Mouse (Mus musculus) thymus, postnatal 36 days (tissue): ENCODE results near the gene Cbx7.

Source experiments
- DNase-seq, 2 experiments: peaks; one replicate each; pipeline ENCODE4 v3.0.0; 2022; ENCODE audit warnings: mixed read lengths in 2 of 2

Cbx7 gene

DNA sequence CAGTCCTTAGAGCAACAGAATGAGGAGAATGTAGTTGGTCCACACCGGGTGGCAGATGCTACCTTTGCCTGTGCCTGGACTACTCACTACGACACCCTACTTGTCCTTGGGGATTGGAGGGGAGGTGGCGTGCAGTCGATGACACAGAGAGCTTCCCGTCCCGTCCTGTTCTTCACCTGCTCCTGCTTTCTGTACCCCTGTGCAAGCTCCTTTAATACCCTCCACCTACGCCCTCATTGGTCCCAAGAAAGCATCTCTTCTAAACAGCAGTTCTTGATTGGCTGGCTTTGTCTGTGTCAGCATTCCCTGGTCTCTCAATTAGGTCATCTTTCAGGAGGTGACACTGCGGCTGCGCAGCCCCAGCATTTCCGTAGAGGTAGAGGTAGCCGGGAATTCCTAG lies at the start of gene Cbx7:
Gene Cbx7, minus strand, starts transcription at position 180 of the 400 bp plus-strand sequence.
- no peak for DNase-seq

- DNase-seq, result peak; percentile 48 to 55
Observed at GRCm38 (mm10) chr15:80020516-80020915, 49.6 kb upstream of the Cbx7 start.

DNA sequence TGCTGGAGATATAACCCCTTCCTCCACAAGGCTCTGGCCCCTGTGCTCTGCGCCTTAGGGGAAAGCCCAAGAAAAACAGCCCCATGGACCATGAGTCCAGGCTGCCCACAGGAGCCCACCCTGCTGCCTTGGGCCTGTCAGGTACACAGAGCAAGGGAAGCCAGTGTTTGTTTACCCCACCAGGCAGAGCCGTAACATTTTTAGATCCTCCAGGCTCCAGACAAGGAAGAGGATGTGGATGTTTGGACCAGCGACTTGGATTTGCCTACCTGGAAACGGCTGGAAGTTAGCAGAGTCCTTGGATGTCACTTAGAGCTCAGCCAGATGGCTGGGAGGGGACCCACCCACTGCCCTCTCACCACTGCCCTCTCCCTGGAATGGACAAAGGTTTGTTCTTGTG lies 48.7 kb upstream of the Cbx7 start:
- no peak for DNase-seq

DNA sequence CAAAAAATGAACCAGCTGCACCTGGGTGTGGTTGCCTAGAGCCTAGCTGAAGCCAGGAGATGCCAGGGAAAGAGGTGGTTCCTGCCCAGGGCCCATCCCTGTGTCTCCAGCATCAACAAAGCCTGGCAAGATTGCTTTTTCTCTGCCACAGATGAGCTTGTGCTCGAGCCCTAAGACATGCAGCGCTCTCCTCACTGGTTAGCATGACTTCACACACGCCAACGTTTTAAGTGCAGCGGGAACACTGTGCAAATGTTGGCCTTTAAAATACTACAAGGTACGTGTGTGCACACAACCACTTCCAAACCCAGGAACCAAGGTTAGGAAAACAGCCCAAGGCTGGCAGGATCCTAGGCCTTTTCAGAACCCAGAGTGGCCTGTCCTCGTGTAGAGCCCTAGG lies 48.3 kb upstream of the Cbx7 start:
- DNase-seq, result no peak

GRCm38 (mm10) chr15:80016563-80017301 lies 45.8 kb upstream of the Cbx7 start:
- DNase-seq, result no peak

- no peak for DNase-seq
Observed at GRCm38 (mm10) chr15:80015211-80015952, 44.5 kb upstream of the Cbx7 start.

- DNase-seq, result peak; percentile 25 to 52
Observed at GRCm38 (mm10) chr15:80014321-80015210, 43.6 kb upstream of the Cbx7 start, which contains the start of gene Pdgfb. TSS of gene Pdgfb (minus strand) at chr15:80014977.

- DNase-seq, result peak in 1 of 2 experiments; percentile 50
Observed at GRCm38 (mm10) chr15:80014031-80014320, 43.1 kb upstream of the Cbx7 start.

GRCm38 (mm10) chr15:80013256-80014030 lies 42.5 kb upstream of the Cbx7 start:
- DNase-seq, result peak in 1 of 2 experiments; percentile 25

DNA sequence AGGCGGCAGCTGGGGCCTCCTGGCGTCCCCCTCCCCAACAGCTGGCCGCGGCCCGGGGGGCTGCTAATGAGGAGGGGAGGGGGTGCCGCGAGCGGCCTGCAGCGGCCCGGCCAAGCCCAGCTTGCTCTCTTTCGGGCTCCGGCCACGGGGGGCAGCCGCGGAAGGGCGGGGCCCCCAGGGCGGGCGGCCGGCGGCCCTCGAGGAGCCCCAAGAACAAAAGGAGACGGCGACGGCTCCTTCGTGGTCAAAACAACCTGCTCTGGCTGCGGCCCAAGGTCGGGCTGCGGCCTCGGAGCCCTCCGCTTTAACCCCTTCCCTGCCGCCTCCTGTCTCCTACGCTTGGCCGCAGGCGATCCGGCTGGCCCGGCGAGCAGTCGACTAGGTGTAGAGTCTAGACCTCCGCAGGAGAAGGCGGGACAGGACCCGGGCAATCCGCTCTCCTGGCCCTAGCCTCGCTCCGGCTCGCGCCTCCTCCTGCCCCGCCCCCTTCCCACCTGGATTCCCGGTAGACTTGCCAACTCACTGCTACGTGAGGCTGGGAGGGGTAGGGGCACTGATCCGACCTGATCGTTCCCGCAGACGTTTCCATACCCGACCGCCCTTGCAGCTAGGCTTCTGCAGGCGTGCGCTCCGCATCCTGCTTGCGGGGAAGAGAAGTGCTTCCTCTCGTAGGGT lies 41.7 kb upstream of the Cbx7 start:
- peak; percentile 37 to 41 for DNase-seq

DNA sequence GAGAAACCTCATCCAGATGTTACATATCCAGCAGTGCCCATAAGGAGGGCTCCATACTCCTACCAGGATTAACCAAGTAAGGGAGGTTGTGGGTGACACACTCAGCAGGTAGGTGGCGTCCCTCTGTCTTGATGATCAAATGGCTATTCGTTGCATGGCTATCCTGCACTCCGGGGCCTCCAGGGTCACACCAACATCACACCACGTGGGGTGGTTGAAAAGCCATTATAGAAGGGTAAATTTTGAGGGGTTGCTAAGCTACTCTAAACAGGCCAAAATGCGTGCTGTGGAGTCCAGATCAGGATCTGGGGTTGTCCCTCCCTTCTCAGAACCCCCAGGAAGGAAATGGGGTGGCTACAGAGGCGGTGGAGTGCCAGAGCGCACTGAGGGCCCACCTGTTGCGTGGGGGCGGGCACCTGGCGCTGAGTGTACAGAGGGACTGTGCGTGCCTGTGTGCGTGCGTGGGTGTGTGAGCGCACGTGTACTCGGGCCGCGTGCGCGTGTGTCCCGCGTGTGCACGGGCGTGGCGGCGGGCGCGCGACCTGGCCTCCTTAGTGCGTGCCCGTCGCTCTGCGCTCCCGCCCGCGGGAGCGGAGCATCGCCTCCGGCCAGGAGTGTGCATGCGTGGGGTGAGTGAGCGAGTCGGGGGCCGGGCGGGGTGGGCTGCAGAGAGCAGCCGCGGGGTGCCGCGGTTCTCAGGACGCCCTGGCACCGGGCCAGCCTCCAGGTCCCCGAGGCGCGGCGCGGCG lies 41.0 kb upstream of the Cbx7 start:
- DNase-seq, result peak; percentile 41 to 70

DNA sequence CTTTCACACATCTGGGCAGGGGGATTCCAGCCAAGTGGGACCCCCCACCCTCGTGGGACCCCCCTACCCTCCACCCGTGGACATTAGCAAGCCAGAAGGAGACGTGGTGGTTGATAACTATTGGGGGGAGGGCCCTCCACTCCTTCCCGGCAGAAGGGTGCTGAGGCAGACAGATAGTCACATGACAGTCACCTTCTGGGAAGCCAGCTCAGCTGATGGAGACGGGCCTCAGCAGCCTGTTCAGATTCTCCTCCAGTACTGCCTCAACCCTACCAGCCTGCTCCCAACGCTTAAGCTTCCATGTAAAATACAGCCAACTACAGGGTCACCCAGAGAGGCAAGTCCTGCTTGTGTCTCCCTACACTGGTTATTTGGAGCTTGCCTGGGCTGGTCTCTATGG lies 40.3 kb upstream of the Cbx7 start:
- DNase-seq, result no peak

GRCm38 (mm10) chr15:80010182-80010558 lies 39.3 kb upstream of the Cbx7 start:
- no peak for DNase-seq

DNA sequence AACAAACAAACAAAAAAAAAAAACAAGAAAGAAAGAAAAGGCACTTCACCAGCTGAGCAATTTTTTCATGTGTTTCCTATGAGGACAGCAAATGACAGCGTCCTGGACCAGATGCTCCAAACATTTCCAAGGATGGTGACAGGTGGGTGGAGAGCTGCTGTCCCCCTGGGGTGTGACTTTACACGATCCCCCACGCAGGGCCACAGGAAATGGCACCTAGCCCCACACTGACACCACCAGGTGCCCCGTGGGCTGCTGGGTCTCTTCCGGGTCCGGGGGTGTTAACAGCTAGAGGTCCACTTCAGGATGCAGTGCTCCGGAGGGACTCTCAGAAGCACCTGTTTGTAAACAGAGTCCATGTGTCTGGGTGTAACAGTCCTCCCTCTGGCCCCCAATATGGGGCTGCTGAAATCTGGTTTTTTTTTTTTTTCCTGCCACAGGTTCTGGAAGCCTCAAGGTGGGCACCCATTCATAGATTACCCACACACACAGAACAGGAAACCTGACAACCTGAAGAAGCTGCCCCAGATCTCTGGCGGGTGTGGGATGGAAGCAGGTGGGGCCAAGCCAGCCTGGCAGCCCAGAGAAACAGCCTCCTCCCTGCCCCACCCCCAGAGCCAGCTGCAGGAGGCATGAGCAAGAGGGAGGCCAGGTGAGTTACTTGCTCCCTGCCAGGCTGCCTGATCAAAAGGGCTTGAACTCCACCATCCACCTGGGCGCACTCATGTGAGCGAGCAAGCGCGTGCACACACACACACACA lies 38.7 kb upstream of the Cbx7 start:
- peak; percentile 77 to 90 for DNase-seq

DNA sequence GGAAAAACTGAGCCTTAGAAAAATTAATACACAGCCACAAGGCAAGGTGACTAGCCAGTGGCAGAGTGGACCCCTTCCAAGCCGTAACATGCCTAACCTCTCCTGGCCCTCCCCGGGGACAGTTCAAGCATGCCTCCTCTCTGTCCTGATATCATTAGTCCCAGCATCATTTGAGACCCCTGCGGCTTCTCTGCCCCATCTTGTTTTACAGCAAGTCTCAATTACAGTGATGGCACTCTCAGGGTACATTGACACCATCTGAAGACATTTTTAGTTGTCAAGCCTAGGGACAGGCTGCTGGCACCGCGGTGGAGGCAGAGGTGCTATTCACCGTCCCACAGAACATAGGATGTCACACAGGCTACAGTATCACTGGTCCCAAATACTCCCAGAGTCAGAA lies 37.5 kb upstream of the Cbx7 start:
- DNase-seq, result no peak

GRCm38 (mm10) chr15:80006156-80006555 lies 35.2 kb upstream of the Cbx7 start:
- DNase-seq, result no peak

- DNase-seq, result no peak
Observed at GRCm38 (mm10) chr15:80005436-80005835, 34.5 kb upstream of the Cbx7 start.

DNA sequence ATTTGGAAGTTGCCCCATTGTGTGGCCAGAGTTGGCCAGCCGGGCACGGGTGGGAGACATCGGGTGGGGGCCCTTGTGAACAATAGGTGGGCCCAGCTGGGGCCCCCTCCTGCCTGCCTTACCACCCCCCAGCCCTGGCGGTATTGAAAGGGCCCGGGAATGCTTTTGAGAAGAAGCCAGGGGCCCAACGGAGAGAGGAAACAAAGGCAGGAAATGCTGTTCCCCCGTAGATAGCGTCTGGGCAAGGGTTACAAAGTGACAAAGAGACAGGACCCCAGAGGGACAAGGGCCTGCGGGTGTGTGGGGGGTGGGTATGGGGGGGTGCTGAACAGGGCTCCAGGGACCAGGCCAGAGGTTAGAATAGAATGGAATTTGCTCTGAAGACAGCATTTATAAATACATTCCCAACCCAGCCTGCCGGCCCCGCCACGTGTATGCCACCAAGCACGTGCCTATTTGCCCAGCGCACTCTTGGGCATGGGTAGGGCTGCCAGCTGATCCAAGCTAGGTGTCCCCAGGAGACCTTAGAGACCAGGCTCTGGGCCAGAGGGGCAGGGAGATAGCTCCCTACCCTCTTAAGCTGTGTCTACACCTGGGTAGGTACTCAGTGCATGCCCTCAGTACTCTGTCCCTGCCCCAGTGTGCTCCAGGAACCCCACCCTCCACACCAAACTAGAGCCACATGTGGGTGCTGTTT lies 33.9 kb upstream of the Cbx7 start:
- DNase-seq, result no peak

- no peak for DNase-seq
Observed at GRCm38 (mm10) chr15:80003581-80003980, 32.7 kb upstream of the Cbx7 start.

DNA sequence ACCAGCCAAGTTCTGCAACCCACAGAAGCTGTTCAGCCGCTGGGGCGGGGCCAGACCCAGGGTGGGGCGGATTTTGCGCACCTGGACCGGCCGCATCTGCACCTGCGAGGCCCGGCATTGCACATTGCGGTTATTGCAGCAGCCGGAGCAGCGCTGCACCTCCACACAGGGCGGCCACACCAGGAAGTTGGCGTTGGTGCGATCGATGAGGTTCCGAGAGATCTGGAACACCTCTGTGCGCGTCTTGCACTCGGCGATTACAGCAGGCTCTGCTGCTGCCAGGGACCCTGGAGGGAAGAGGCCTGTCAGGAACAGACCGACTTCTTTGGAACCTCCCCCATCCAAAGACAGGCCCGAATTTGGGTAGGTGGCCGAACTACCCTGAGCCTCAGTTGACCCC lies 30.7 kb upstream of the Cbx7 start:
- no peak for DNase-seq
